Mouse (Mus musculus) cerebellum, adult 9-10 months (tissue): ENCODE data around the gene Gm15023.
A peak's percentile ranks its signal among the peaks of the same experiment; 100 is the strongest.
"Not testable (repeated sequence)": the region's sequence is repeated elsewhere in the genome, so short reads cannot be mapped to it uniquely, and the experiment has no call there.

ENCODE experiments used
- DNase-seq: peaks from one replicate; pipeline ENCODE4 v3.0.0; 2022

Gene Gm15023

DNA sequence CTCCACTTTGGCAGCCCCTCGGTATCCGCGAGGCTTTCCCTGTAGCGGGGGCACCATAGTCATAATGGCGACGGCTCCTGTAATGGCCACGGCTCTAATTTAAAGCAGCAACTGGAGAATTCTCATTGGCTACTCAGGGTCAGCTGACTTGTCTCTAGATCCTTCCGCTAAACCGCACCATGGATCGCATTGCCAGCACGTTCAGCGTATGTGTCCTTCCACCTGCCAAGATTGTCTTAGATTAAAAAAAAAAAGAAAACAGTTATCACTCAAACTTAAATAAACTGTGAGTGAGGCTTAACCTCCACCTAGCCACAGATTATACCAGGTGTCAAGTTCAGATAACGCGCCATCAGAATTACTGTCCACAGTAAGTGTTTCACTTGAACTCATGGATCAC lies at the start of gene Gm15023:
Gene Gm15023 (minus strand): TSS at position 101 of the 400 bp plus-strand sequence.
- not testable (repeated sequence) for DNase-seq

GRCm38 (mm10) chrX:135210436-135211221 lies 33.2 kb upstream of the Gm15023 start, which contains the start of gene Tceal6:
TSS of gene Tceal6 (minus strand) at chrX:135210687.
- DNase-seq = peak; percentile 57

DNA sequence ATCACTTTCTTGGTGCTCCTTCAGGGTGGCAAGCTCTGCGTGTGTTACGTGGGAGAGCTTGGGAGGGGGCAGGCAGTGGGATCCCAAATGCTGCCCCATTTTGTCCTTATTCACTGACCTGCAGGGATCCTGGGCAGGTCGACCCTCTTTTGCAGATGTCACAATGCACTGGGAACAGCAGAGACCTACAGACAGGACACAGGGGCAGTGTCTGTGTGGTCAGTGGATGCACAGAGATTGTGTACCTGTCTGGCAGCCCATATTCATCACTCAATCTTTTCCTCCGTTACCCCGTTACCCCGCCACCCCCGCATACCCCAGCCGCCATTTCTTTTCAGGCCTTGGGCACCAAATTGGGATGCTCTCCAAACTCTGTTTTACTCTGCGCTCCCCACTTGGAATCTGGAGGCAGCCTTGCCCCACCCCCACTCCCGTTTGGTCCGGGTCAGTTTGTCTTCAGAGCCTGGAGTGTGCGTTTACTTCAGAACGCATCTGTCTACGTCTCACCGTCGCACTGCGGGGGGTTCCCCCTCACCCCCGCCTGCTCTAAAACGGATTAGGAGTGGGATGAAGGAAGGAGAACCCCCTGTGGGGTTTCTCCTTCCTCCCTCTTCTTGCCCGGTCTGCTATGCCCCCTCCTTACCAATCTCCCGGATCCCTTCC lies 32.5 kb upstream of the Gm15023 start:
- DNase-seq = peak; percentile 51

GRCm38 (mm10) chrX:135189924-135190323 lies 12.5 kb upstream of the Gm15023 start:
- DNase-seq = not testable (repeated sequence)

GRCm38 (mm10) chrX:135188661-135189060 lies 11.2 kb upstream of the Gm15023 start:
- not testable (repeated sequence) for DNase-seq
